Mouse (Mus musculus) testis, adult 2 months (tissue): ENCODE results near the gene Otogl.

Source experiments
- CTCF ChIP-seq: fragments of 200-500 bp; IDR thresholded peaks from 2 replicates; pipeline ENCODE4 v1.5.1; 2012; ENCODE audit warnings: low read depth, mild to moderate bottlenecking, inconsistent platforms, low read length, moderate library complexity; ENCODE audit not compliant: control insufficient read depth, insufficient read depth, insufficient replicate concordance
- POLR2A ChIP-seq: fragments of 200-500 bp; IDR thresholded peaks from 2 replicates; pipeline ENCODE4 v1.6.1; 2012; ENCODE audit warnings: low read depth, mild to moderate bottlenecking, inconsistent platforms, low read length, moderate library complexity; ENCODE audit not compliant: control insufficient read depth

- TF ChIP-seq POLR2A (no peak), CTCF (no peak)
Measured at GRCm38 (mm10) chr10:107751944-107752343, 160.0 kb downstream of the Otogl start.
